Comparison of ENCODE assay signal across 8 mouse cellular contexts in the genomic region with DNA sequence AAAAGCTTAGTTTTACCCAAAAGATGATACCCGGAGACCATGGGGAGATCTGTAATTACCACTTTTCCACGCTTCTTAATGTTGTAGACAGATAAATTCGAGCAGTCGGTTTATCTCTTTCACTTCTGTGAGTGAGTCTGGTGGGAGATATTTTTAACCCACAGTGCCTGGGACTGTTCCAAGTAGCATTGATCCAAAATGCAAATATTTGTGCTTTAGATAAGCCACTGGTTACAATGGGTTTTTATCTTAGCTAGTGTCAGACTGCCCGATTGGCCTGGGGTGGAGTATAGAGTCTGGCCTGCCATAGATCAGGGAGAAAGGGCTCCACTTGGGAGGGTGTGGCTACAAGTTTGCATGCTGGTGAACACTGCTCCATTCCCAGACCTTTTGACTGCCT. TPM values are rescaled to one million over a fixed set of nuclear protein-coding genes. Genes with fewer than 3 reads are reported as not detected.
DNase-seq lines count a peak whose midpoint lies in the region; ATAC-seq lines count a peak whose summit lies in the region.

No protein-coding gene starts in this region.

- peak overlapping the region; percentile 82 for H3K27ac ChIP-seq in heart, embryonic 16.5 days (ENCODE audit: low read length)
- no peak overlapping the region for H3K27ac ChIP-seq in hindbrain, embryonic 14.5 days
- H3K27ac ChIP-seq in midbrain, embryonic 14.5 days (replicated peaks; ENCODE audit: low read depth, low read length) = no peak overlapping the region

- no peaks in the 10 kb centered on the region for H3K9me3 ChIP-seq in heart, embryonic 16.5 days (replicated peaks; ENCODE audit: control insufficient read depth, low read length)
- no peaks in the 10 kb centered on the region for H3K9me3 ChIP-seq in hindbrain, embryonic 14.5 days (ENCODE audit: control insufficient read depth, low read length)
- no peaks in the 10 kb centered on the region for H3K9me3 ChIP-seq in midbrain, embryonic 14.5 days (ENCODE audit: control insufficient read depth, low read length)

- no peaks in the 10 kb centered on the region for H3K36me3 ChIP-seq in heart, embryonic 16.5 days (ENCODE audit: control insufficient read depth, insufficient read depth)
- no peaks in the 10 kb centered on the region for H3K36me3 ChIP-seq in hindbrain, embryonic 14.5 days (replicated peaks; ENCODE audit: control insufficient read depth, insufficient read depth)
- H3K36me3 ChIP-seq in midbrain, embryonic 14.5 days (ENCODE audit: control insufficient read depth, insufficient read depth, low read length) = no peaks in the 10 kb centered on the region

- H3K4me3 ChIP-seq in heart, embryonic 16.5 days (ENCODE audit: low read length) = peak overlapping the region; percentile 79
- peak overlapping the region; percentile 47 for H3K4me3 ChIP-seq in hindbrain, embryonic 14.5 days (replicated peaks; ENCODE audit: low read length)
- H3K4me3 ChIP-seq in midbrain, embryonic 14.5 days (replicated peaks; ENCODE audit: low read depth, low read length) = peak overlapping the region; percentile 56

- intact Hi-C loops in heart, postnatal 25 days (cut with DNase I) = loop anchor here (5.0 kb wide), 2 partner anchors 39 to 84 kb away; no protein-coding TSS in a partner anchor

- H3K27me3 ChIP-seq in heart, embryonic 16.5 days (ENCODE audit: control insufficient read depth, insufficient read depth, low read length) = no peaks in the 10 kb centered on the region
- H3K27me3 ChIP-seq in hindbrain, embryonic 14.5 days (ENCODE audit: control insufficient read depth, insufficient read depth, low read length) = no peaks in the 10 kb centered on the region
- no peaks in the 10 kb centered on the region for H3K27me3 ChIP-seq in midbrain, embryonic 14.5 days (ENCODE audit: control insufficient read depth, insufficient read depth, low read length)

- peak overlapping the region; percentile 82 for H3K9ac ChIP-seq in heart, embryonic 16.5 days (ENCODE audit: low read length)
- peak overlapping the region; percentile 51 for H3K9ac ChIP-seq in hindbrain, embryonic 14.5 days
- H3K9ac ChIP-seq in midbrain, embryonic 14.5 days (replicated peaks; ENCODE audit: low read length) = no peak overlapping the region; the same call in 1 of the 2 replicates

- 1% methylated on average over 5 of the region's 5 CpGs for WGBS in heart, embryonic 16.5 days
- 8% methylated on average over 5 of the region's 5 CpGs for WGBS in hindbrain, embryonic 14.5 days
- 3% methylated on average over 5 of the region's 5 CpGs for WGBS in midbrain, embryonic 14.5 days

- no peak for DNase-seq in heart, postnatal 25 days (ENCODE audit: low spot score)
- peak; percentile 30 for DNase-seq in c-Kit-negative CD71-positive TER-119-positive erythroid progenitor cells, embryonic 14.5 days (ENCODE audit: low read depth, low spot score)
- no peak for DNase-seq in hindbrain, embryonic 14.5 days (ENCODE audit: low spot score)
- peak; percentile 8 for DNase-seq in midbrain, embryonic 14.5 days
- no peak for DNase-seq in retina, embryonic 14.5 days (ENCODE audit: low spot score)
- DNase-seq in left cerebral cortex, adult 8-10 months (ENCODE audit: low spot score in 2 of 2) = no peak
- no peak for DNase-seq in Muller cell, postnatal 12 days (ENCODE audit: inconsistent ontology term)

- H3K4me1 ChIP-seq in heart, embryonic 16.5 days (ENCODE audit: control insufficient read depth, insufficient read depth, low read length) = peaks cover 47% of the 10 kb centered on the region
- H3K4me1 ChIP-seq in hindbrain, embryonic 14.5 days (replicated peaks; ENCODE audit: control insufficient read depth, insufficient read depth, low read length) = 0 out of 2 replicates have a peak, but pooled peaks cover 4% of the 10 kb centered on the region
- peaks cover 23% of the 10 kb centered on the region for H3K4me1 ChIP-seq in midbrain, embryonic 14.5 days (ENCODE audit: control insufficient read depth, insufficient read depth, low read length)

- no peak; the same call in 1 of the 2 replicates for ATAC-seq in heart, embryonic 16.5 days (replicated peaks; ENCODE audit: extremely low read depth, insufficient read depth, low FRiP score)
- ATAC-seq in hindbrain, embryonic 14.5 days (ENCODE audit: low FRiP score) = no peak
- ATAC-seq in midbrain, embryonic 14.5 days (ENCODE audit: low FRiP score, low TSS enrichment) = no peak

- peak overlapping the region; percentile 97 for H3K4me2 ChIP-seq in heart, embryonic 16.5 days (ENCODE audit: low read depth, low read length)
- peak overlapping the region; percentile 99 for H3K4me2 ChIP-seq in hindbrain, embryonic 14.5 days (replicated peaks)
- peak overlapping the region; percentile 98 for H3K4me2 ChIP-seq in midbrain, embryonic 14.5 days (ENCODE audit: low read length)

RNA-seq across cellular contexts. Expression of gene Fam83d, which starts 0.9 kb away (rescaled TPM):
- 58.2 and 61.4 TPM in 2 replicates for polyA plus RNA-seq in heart, embryonic 16.5 days (2015; fragmentation: Nextera tagmentation; extraction: Ambion mirVana)
- total RNA-seq in heart, postnatal 25 days (2021) = 1 to 10 TPM in 1 of 2 experiments, under 1 TPM in 1; 0.75 to 1.1 TPM
- 7.5 and 7.6 TPM in 2 replicates for polyA plus RNA-seq in hindbrain, embryonic 14.5 days (2014; fragmentation: Nextera tagmentation; extraction: Ambion mirVana)
- 5.8 and 11.7 TPM in 2 replicates for polyA plus RNA-seq in midbrain, embryonic 14.5 days (2014; fragmentation: Nextera tagmentation; extraction: Ambion mirVana)
- 1 to 10 TPM; 1.2 to 2.5 (median 1.3) TPM for total RNA-seq in left cerebral cortex, adult 8-10 months (2022)

RNA-seq across cellular contexts. Expression of gene Dhx35, which starts 25.8 kb away (rescaled TPM):
- polyA plus RNA-seq in heart, embryonic 16.5 days (2015; fragmentation: Nextera tagmentation; extraction: Ambion mirVana) = 14.4 and 15.5 TPM in 2 replicates
- total RNA-seq in heart, postnatal 25 days (2021) = 10 to 100 TPM; 16.2 to 17.8 TPM
- 13.2 and 13.5 TPM in 2 replicates for polyA plus RNA-seq in hindbrain, embryonic 14.5 days (2014; fragmentation: Nextera tagmentation; extraction: Ambion mirVana)
- polyA plus RNA-seq in midbrain, embryonic 14.5 days (2014; fragmentation: Nextera tagmentation; extraction: Ambion mirVana) = 15.0 and 15.5 TPM in 2 replicates
- 10 to 100 TPM; 18.5 to 24.0 (median 20.4) TPM for total RNA-seq in left cerebral cortex, adult 8-10 months (2022)

Comparison
In these comparisons a context has a peak if more than half of its experiments do, and no peak if none do; other contexts are left out.
1. DNase-seq: peak in c-Kit-negative CD71-positive TER-119-positive erythroid progenitor cells, embryonic 14.5 days (single experiment) and midbrain, embryonic 14.5 days (single experiment); none in heart, postnatal 25 days (single experiment), hindbrain, embryonic 14.5 days (single experiment), retina, embryonic 14.5 days (single experiment), left cerebral cortex, adult 8-10 months (0 of 2) and Muller cell, postnatal 12 days (single experiment).
2. Peak in every context shown above with its lines, with median percentiles within 50 percentile points of each other: H3K4me2 ChIP-seq and H3K4me3 ChIP-seq.